Mouse (Mus musculus): ENCODE results near the gene Hpcal1.

DNA sequence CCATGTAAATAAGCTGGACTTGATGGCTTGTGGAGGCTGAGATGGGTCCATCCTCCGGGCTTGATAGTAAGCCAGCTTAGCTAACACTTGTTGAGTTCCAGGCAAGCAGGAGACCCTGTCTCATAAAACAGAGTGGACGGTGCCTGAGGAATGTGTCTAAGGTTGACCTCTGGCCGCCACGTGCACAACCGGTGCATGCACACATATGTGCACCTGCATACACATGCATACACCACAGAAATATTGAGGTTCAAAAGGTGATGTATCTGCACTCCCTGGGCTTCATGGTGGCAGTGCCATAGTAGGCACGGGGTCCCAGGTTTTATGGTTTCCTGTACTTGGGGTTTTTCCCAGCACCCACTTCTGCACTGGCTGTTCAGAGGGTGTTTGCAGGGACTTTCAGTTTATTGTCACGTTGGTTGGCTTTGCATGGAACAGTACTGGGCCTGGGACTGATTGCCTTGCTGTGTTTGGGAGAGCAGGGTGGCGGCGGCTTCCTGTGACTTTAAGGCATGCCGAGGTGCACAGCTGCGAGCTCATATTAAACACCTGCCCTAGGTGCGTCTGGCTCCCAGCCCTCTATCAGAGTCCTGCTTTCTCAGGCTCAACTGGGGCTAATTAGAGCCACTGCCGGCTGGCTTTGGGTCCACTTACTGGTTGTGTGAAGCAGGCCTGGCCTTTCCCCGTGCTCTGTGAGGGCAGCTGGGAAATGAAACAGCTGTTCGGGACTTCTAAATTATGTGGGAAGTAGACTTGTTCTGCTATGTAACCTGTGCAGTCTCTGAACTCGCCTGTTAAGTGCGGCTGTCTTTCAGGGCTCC is 19.5 kb downstream of the Hpcal1 start:
- TF ChIP-seq ZNF384 (IDR thresholded peaks at IDR 0.05; ENCODE audit: low read depth, low read length), result no peak
- TF ChIP-seq CHD2 (IDR thresholded peaks at IDR 0.05; ENCODE audit: low read depth, low read length), result no peak
- no peak for TF ChIP-seq HCFC1 (IDR thresholded peaks at IDR 0.05; ENCODE audit: borderline replicate concordance, insufficient read depth, low read length)
- no peak for TF ChIP-seq MAFK (IDR thresholded peaks at IDR 0.05; ENCODE audit: insufficient read depth, low read depth, low read length)

All from ES-E14 (cell line).